Mouse (Mus musculus) heart, adult 2 months (tissue): ENCODE measurements at regions not wholly inside any gene's neighbourhood (a gene's known extent, or its start where the extent isn't known, plus 50 kb on each side); places are given as distances from the start of the nearest gene placed in this dataset.

Source experiments
- EP300 ChIP-seq: fragments of 200-500 bp; IDR thresholded peaks from 2 replicates; pipeline ENCODE4 v1.6.1; 2011; ENCODE audit warnings: low read depth, low read length, control low read depth; ENCODE audit not compliant: insufficient read depth
- POLR2A ChIP-seq: fragments of 200-500 bp; IDR thresholded peaks from 2 replicates; pipeline ENCODE4 v1.6.1; 2011; ENCODE audit warnings: mild to moderate bottlenecking, low read depth, low read length, control low read depth; ENCODE audit not compliant: insufficient read depth

DNA sequence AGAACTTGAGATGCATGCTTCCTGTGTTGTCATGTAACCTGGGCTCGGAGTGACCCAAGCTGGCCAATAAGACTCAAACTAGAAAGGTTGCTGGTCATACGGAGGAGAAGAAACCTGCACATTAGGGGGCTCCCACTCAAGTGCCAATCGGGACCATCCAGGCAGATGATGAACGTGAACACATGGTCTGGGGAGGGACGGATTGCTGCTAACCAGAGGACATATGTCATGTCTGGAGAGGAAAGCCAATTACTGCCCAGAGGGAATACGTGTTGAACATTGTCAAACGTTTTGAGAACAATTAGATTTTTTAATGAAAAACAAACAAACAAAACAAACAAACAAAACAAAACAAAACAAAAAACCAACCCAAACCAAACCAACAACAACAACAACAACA, 377.7 kb upstream of the Kazn start:
- TF ChIP-seq POLR2A: no peak
- TF ChIP-seq EP300: no peak
